Mouse (Mus musculus) forebrain, postnatal 0 days (tissue): ENCODE measurements around the gene Ndufs4. TPM values are rescaled to one million over a fixed set of nuclear protein-coding genes. Genes with fewer than 3 reads are reported as not detected.
"Not testable (repeated sequence)": the region's sequence is repeated elsewhere in the genome, so short reads cannot be mapped to it uniquely, and the experiment has no call there.

Source experiments
- ATAC-seq: fragments of 200-750 bp; cut with Nextera tagmentation; 2 replicates; pipeline ENCODE4 v1.8.0; 2017; ENCODE audit warnings: mild to moderate bottlenecking, moderate library complexity
- DNase-seq: peaks from one replicate; pipeline ENCODE4 v3.0.0-alpha.2; 2015
- H3K27ac ChIP-seq: fragments of 300-500 bp; sonication (generic); 2 replicates; pipeline ENCODE4 v1.5.1; 2014; ENCODE audit warnings: low read depth, mild to moderate bottlenecking, antibody characterized with exemption, low read length, moderate library complexity, mixed read lengths
- H3K27me3 ChIP-seq: fragments of 300-500 bp; sonication (generic); 2 replicates; pipeline ENCODE4 v1.6.1; 2014; ENCODE audit warnings: mild to moderate bottlenecking, low read length, mixed read lengths; ENCODE audit not compliant: insufficient read depth
- H3K36me3 ChIP-seq: fragments of 300-500 bp; sonication (generic); 2 replicates; pipeline ENCODE4 v1.6.1; 2014; ENCODE audit warnings: mild to moderate bottlenecking, moderate library complexity; ENCODE audit not compliant: insufficient read depth
- H3K4me1 ChIP-seq: fragments of 300-500 bp; sonication (generic); 2 replicates; pipeline ENCODE4 v1.6.1; 2014; ENCODE audit warnings: antibody characterized with exemption; ENCODE audit not compliant: insufficient read depth
- H3K4me2 ChIP-seq: fragments of 300-500 bp; sonication (generic); 2 replicates; pipeline ENCODE4 v1.6.1; 2014; ENCODE audit warnings: low read depth, mild to moderate bottlenecking, moderate library complexity
- H3K4me3 ChIP-seq: fragments of 300-500 bp; sonication (generic); 2 replicates; pipeline ENCODE4 v1.5.1; 2014; ENCODE audit warnings: low read depth, low read length, mixed read lengths
- H3K9ac ChIP-seq: fragments of 300-500 bp; sonication (generic); 2 replicates; pipeline ENCODE4 v1.6.1; 2014; ENCODE audit warnings: mild to moderate bottlenecking
- H3K9me3 ChIP-seq: fragments of 300-500 bp; sonication (generic); 2 replicates; pipeline ENCODE4 v1.6.1; 2016; ENCODE audit warnings: low read length
- CTCF ChIP-seq: sonication (generic); IDR thresholded peaks from 2 replicates; pipeline ENCODE4 v1.5.1; 2016; ENCODE audit warnings: antibody characterized with exemption, control low read depth, low read depth
- WGBS: fragments of 180-500 bp; shearing (Covaris S2); extraction: QIAGEN DNeasy Blood & Tissue Kit; methylation state at CpG from one replicate; pipeline ENCODE4 v1.1.7; 2014; 5-methylcytosine and 5-hydroxymethylcytosine counted together
- polyA plus RNA-seq: library from polyadenylated mRNA; unstranded; fragments of >200 nt; fragmentation: Nextera tagmentation; extraction: Ambion mirVana; gene quantifications from 2 replicates; pipeline ENCODE4 v1.2.1, GENCODE M21; 2015
- total RNA-seq: library from RNA; depleted of rRNA; stranded (reverse); fragments of >200 nt; gene quantifications from 2 replicates; pipeline ENCODE4 v1.2.3, GENCODE M21; 2014

The Ndufs4 gene
- total and polyA plus RNA-seq, 2 experiments from 2014 or later, result 86.2 to 397 TPM

DNA sequence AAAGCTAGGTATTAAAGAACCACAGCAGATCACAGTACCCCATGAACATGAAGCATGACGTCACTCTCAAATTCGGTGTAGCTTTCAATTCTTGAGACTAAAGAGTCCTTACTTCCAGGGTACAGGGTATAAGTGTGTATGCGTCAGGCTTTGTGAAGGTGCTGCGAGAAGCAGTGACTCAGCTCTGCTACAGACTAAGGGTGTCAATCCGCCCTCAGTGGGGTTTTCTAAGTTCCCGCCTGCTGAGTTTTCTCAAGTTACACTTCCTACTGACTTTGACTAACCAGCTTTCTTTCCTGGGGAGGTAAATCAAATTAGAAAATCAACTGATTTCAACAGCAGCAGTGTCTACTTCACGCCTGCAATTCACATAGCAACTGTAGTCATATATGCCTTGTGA is 83.4 kb downstream of the Ndufs4 start:
- 88% methylated on average over 7 of the region's 7 CpGs for WGBS
- no peak for TF ChIP-seq CTCF
- DNase-seq (no peak), ATAC-seq (no peak)
- Histone ChIP-seq H3K9me3 (no peaks in the 10 kb centered on the region), H3K4me2 (no peak overlapping the region), H3K27me3 (no peaks in the 10 kb centered on the region), H3K9ac (no peak overlapping the region), H3K4me3 (no peak overlapping the region), H3K36me3 (no peaks in the 10 kb centered on the region), H3K4me1 (no peaks in the 10 kb centered on the region), H3K27ac (no peak overlapping the region)

DNA sequence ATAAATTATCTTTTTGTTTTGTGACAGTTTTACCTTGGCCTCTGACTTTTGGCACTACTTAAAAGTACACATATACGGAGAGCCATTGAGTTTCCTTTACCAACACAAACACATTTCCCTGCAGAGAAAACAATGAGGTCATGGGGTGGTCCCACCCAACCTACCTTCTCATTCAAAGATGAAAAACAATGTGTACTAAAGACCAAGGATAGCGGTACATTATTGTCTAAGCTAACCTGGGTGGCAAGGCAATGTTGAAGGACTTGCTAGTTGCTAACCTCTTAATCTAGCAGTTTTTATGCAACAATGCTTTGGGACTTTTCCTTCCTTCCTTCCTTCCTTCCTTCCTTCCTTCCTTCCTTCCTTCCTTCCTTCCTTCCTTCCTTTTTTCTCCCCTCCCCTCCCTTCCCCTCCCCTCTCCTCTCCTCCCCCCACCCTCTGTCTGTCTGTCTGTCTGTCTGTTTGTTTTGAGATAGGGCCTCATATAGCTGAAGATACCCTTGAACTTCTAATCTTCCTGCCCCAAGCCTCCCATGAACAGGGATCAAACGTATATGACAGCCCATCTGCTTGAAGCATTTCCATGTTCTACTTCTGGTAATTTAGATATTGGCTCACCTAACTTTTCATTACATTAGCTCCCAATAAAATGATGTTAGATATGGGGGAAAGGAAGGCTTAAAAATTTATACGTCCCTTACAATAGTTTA is 84.4 kb downstream of the Ndufs4 start:
- H3K4me1 ChIP-seq, result no peaks in the 10 kb centered on the region
- H3K27ac ChIP-seq, result no peak overlapping the region
- no peak for ATAC-seq
- H3K27me3 ChIP-seq, result no peaks in the 10 kb centered on the region
- no peak overlapping the region for H3K4me2 ChIP-seq
- no peaks in the 10 kb centered on the region for H3K36me3 ChIP-seq
- no peak for DNase-seq
- H3K9ac ChIP-seq, result no peak overlapping the region
- H3K9me3 ChIP-seq, result no peaks in the 10 kb centered on the region
- WGBS, result 85% methylated on average over 4 of the region's 4 CpGs
- H3K4me3 ChIP-seq, result no peak overlapping the region
- TF ChIP-seq CTCF, result no peak

DNA sequence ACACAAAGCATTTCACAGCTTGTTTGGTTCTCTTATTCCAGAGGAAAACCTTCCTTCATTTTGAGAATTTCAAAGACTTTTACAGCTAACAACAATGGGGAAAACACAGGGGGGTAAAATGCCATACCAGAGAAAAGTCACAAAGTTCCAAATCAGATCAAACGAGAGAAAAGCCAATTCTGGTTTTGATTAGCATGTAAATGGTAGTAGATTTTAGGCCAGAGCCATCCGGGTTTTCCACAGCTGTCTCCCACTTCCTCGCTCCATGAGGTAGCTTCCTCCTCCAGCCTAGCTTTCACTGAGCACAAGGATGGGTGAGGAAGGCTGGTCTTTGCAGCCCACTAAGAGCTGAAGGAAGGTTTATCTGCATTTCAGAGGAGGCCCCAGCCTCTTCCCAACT is 90.3 kb downstream of the Ndufs4 start:
- Histone ChIP-seq H3K27ac (no peak overlapping the region), H3K9ac (no peak overlapping the region), H3K9me3 (no peaks in the 10 kb centered on the region), H3K4me1 (no peaks in the 10 kb centered on the region), H3K36me3 (no peaks in the 10 kb centered on the region), H3K4me2 (no peak overlapping the region), H3K27me3 (no peaks in the 10 kb centered on the region), H3K4me3 (no peak overlapping the region)
- DNase-seq (no peak), ATAC-seq (no peak)
- 54% methylated on average over 3 of the region's 3 CpGs for WGBS
- TF ChIP-seq CTCF, result no peak

DNA sequence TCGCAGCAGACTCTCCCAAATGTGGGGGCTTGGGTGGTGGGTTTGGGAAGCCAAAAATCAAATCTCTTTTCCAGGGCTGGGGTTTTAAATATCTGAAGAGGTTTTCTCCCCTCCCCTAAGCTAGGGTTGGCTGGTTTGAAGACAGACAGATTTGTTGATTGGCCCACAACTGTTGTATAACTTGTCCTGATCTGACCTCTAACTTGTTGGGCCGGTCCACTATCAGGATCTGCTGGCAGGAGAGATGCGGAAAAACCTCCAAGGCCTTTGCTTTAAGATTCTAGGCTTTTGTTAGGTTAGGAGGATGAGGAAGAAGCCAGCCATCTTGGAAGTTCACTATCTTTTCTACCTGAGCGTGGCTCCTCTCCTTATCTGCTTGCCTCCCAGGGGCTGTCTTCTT is 91.5 kb downstream of the Ndufs4 start:
- Histone ChIP-seq H3K27me3 (no peaks in the 10 kb centered on the region), H3K27ac (no peak overlapping the region), H3K4me3 (no peak overlapping the region), H3K9ac (no peak overlapping the region), H3K36me3 (no peaks in the 10 kb centered on the region), H3K9me3 (no peaks in the 10 kb centered on the region), H3K4me1 (no peaks in the 10 kb centered on the region), H3K4me2 (no peak overlapping the region)
- ATAC-seq, result no peak
- no peak for TF ChIP-seq CTCF
- DNase-seq, result no peak
- 92% methylated on average over 4 of the region's 4 CpGs for WGBS

DNA sequence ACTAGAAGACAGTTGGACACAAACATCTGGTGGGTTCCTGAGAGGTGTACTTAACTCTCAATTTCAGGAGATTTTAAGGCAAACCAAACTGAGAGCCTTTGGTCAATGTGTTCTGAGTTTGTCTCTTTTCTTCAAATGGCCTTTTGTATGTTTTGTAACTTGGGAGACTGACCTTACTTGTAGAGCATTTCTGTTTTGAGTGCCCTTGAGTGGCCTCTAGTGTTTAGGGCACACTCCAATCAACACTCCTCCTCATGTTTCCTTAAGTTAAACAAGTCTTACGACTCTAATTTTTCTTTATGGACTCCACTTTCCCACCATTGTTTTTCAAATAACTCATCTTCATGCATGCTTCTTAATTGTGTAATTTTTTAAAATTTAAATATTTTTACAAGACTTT is 98.6 kb downstream of the Ndufs4 start:
- DNase-seq (no peak), ATAC-seq (no peak)
- Histone ChIP-seq H3K4me1 (no peaks in the 10 kb centered on the region), H3K27ac (no peak overlapping the region), H3K4me3 (no peak overlapping the region), H3K27me3 (no peaks in the 10 kb centered on the region), H3K9me3 (no peaks in the 10 kb centered on the region), H3K9ac (no peak overlapping the region), H3K4me2 (no peak overlapping the region), H3K36me3 (peaks cover 5% of the 10 kb centered on the region)
- 92% methylated on average over 1 of the region's 1 CpGs for WGBS
- TF ChIP-seq CTCF, result no peak

DNA sequence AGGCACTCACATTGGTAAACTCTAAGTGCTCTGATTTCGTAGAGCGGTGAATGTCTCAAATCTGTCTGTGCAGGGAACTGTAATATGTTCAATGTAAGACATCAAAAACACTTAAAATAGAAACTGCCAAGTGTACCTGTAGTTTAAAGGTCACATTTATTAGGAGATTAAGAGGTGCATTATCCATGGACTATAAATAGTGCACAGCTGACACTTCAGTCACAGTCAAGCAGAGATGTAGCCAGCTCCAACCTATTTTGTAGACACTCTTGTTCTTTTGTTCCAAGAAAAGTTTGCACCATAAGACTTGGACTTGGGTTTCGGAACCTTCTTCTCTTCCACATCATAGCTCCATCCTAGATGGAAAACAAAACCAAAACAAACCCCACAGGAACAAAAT is 99.5 kb downstream of the Ndufs4 start:
- no peak for DNase-seq
- Histone ChIP-seq H3K9me3 (no peaks in the 10 kb centered on the region), H3K27ac (no peak overlapping the region), H3K9ac (no peak overlapping the region), H3K36me3 (peaks cover 5% of the 10 kb centered on the region), H3K4me2 (no peak overlapping the region), H3K27me3 (no peaks in the 10 kb centered on the region), H3K4me3 (no peak overlapping the region), H3K4me1 (no peaks in the 10 kb centered on the region)
- ATAC-seq, result no peak
- 94% methylated on average over 3 of the region's 3 CpGs for WGBS
- no peak for TF ChIP-seq CTCF

DNA sequence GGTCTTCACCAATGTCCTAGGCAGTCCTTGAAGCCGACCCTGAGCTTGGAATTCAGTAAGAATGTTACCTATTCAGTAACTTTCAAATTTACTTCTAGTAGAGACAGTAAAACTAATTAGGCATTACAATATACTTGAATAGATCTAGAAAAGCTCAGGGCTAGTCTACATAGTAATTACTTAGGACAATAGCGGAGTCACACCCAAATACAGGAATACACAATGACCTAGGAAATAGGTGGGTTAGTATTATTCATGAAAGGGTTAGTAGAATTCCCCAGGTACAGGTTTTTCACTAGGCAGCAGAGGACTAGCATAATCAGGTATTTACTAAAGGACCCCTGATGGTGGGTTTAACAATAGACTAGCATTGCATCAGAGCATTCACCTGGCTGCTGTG is 109.4 kb downstream of the Ndufs4 start:
- H3K9ac ChIP-seq, H3K4me3 ChIP-seq, DNase-seq, ATAC-seq, H3K36me3 ChIP-seq, H3K9me3 ChIP-seq, H3K27me3 ChIP-seq, H3K4me2 ChIP-seq, H3K27ac ChIP-seq, H3K4me1 ChIP-seq: not testable (repeated sequence)
- WGBS, result 92% methylated on average over 2 of the region's 2 CpGs
